Mouse (Mus musculus): ENCODE data around the gene Bhlha15. TPM values are rescaled to one million over a fixed set of nuclear protein-coding genes. Genes with fewer than 3 reads are reported as not detected.

The Bhlha15 gene
- polyA plus RNA-seq, 1 experiment from 2014 or later = 0.09 TPM

DNA sequence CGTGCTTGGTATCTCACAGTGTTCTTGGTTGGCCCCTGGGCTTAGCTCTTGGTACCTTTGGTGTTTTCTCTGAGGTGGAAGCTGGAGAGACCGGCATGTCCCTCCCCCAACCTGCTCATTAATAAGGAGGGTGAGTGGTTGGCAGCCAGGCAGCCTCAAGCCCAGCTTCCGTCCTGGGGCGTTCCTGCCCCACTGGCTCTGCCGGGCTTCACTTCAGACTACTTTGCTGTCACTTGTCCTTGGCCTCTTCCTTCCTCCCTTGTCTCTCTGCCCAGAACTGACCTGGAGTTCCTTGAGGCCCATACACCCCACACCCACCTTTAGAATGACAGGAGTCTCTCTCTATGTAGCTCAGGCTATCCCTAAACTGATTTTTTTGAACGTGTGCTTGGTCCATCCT, 2.6 kb downstream of the Bhlha15 start:
- 73% methylated on average over 6 of the region's 6 CpGs for WGBS
- no peaks in the 10 kb centered on the region for H3K36me3 ChIP-seq
- H3K9me3 ChIP-seq (replicated peaks) = no peaks in the 10 kb centered on the region
- ATAC-seq (replicated peaks; ENCODE audit: insufficient number of reproducible peaks, insufficient read depth, low FRiP score, low read depth) = no peak
- H3K27ac ChIP-seq = no peak overlapping the region
- no peak overlapping the region for H3K4me3 ChIP-seq
- no peak overlapping the region for H3K4me2 ChIP-seq
- H3K4me1 ChIP-seq (replicated peaks) = peaks cover 22% of the 10 kb centered on the region
- no peaks in the 10 kb centered on the region for H3K27me3 ChIP-seq
- H3K9ac ChIP-seq = no peak overlapping the region

- no peaks in the 10 kb centered on the region for H3K27me3 ChIP-seq
- WGBS = 78% methylated on average over 7 of the region's 7 CpGs
- H3K4me1 ChIP-seq (replicated peaks) = peaks cover 16% of the 10 kb centered on the region
- H3K9ac ChIP-seq = no peak overlapping the region
- H3K36me3 ChIP-seq = no peaks in the 10 kb centered on the region
- no peak overlapping the region for H3K4me3 ChIP-seq
- no peak for ATAC-seq (replicated peaks; ENCODE audit: insufficient number of reproducible peaks, insufficient read depth, low FRiP score, low read depth)
- H3K4me2 ChIP-seq = no peak overlapping the region
- no peak overlapping the region for H3K27ac ChIP-seq
- H3K9me3 ChIP-seq (replicated peaks) = no peaks in the 10 kb centered on the region
Observed at GRCm38 (mm10) chr5:144194416-144194815, 4.3 kb downstream of the Bhlha15 start.

- 82% methylated on average over 8 of the region's 8 CpGs for WGBS
- ATAC-seq (replicated peaks; ENCODE audit: insufficient number of reproducible peaks, insufficient read depth, low FRiP score, low read depth) = no peak
- no peak overlapping the region for H3K27ac ChIP-seq
Observed at GRCm38 (mm10) chr5:144195567-144195966, 5.5 kb downstream of the Bhlha15 start.

DNA sequence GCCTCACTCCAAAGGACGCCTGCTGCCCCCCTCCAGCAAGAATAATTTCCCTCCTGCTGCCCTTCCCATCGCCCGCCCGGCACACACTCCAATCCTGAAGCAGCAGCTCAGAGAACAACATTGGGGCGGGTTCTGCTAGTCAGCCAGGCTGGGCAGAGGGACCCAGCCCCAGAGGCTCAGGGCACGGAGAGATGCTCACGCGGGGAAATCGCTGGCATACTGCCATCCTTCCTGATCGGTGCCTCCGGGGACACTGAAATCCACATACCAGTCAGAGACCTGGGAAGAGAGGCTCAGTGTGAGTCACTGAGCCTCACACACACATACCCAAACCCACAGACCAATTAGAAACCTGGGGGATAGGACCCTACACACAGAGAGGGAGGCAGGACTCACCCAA, 10.5 kb downstream of the Bhlha15 start:
- Histone ChIP-seq H3K36me3 (peaks cover 24% of the 10 kb centered on the region), H3K27me3 (no peaks in the 10 kb centered on the region), H3K27ac (no peak overlapping the region), H3K4me1 (replicated peaks) (no peaks in the 10 kb centered on the region), H3K9me3 (replicated peaks) (no peaks in the 10 kb centered on the region), H3K4me3 (no peak overlapping the region), H3K9ac (no peak overlapping the region), H3K4me2 (no peak overlapping the region)
- ATAC-seq (replicated peaks; ENCODE audit: insufficient number of reproducible peaks, insufficient read depth, low FRiP score, low read depth) = no peak
- 62% methylated on average over 11 of the region's 11 CpGs for WGBS

More at GRCm38 (mm10) chr5:144195567-144195966, 5.5 kb downstream of the Bhlha15 start:
- Histone ChIP-seq H3K4me1 (replicated peaks) (peaks cover 5% of the 10 kb centered on the region), H3K4me3 (no peak overlapping the region), H3K4me2 (no peak overlapping the region), H3K9me3 (replicated peaks) (no peaks in the 10 kb centered on the region), H3K9ac (no peak overlapping the region), H3K27me3 (no peaks in the 10 kb centered on the region), H3K36me3 (no peaks in the 10 kb centered on the region)

DNA sequence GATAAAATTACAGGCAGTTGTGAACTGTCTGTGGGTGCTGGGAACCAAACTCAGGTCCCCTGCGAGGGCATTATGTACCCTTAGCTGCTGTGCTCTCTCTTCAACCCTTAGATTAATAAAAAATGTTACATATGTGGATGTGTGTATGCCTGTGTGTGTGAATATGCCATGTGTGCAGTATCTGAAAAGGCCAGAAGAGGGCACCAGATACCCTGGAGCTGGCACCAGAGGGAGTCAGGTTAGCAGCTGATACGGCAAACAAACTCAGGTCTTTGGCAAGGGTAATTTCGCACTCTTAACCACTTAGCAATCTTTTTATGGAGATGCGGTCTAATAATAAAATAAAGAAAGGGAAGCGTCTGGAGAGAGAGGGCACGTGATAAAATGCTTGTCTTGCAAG, 12.3 kb downstream of the Bhlha15 start:
- Histone ChIP-seq H3K4me1 (replicated peaks) (no peaks in the 10 kb centered on the region), H3K36me3 (peaks cover 30% of the 10 kb centered on the region), H3K27ac (no peak overlapping the region), H3K27me3 (no peaks in the 10 kb centered on the region), H3K4me2 (no peak overlapping the region), H3K4me3 (no peak overlapping the region), H3K9ac (no peak overlapping the region), H3K9me3 (replicated peaks) (no peaks in the 10 kb centered on the region)
- ATAC-seq (replicated peaks; ENCODE audit: insufficient number of reproducible peaks, insufficient read depth, low FRiP score, low read depth) = no peak
- 89% methylated on average over 6 of the region's 6 CpGs for WGBS

- WGBS = 87% methylated on average over 10 of the region's 10 CpGs
Observed at GRCm38 (mm10) chr5:144203398-144203959, 13.4 kb downstream of the Bhlha15 start.

GRCm38 (mm10) chr5:144204303-144204702, 14.2 kb downstream of the Bhlha15 start:
- H3K4me2 ChIP-seq = no peak overlapping the region
- no peaks in the 10 kb centered on the region for H3K4me1 ChIP-seq (replicated peaks)
- no peak overlapping the region for H3K27ac ChIP-seq
- WGBS = 92% methylated on average over 12 of the region's 12 CpGs
- H3K9me3 ChIP-seq (replicated peaks) = no peaks in the 10 kb centered on the region
- no peak for ATAC-seq (replicated peaks; ENCODE audit: insufficient number of reproducible peaks, insufficient read depth, low FRiP score, low read depth)
- H3K27me3 ChIP-seq = no peaks in the 10 kb centered on the region
- no peak overlapping the region for H3K4me3 ChIP-seq
- H3K36me3 ChIP-seq = peaks cover 38% of the 10 kb centered on the region
- H3K9ac ChIP-seq = no peak overlapping the region

More at GRCm38 (mm10) chr5:144203398-144203959, 13.4 kb downstream of the Bhlha15 start:
- no peak for ATAC-seq (replicated peaks; ENCODE audit: insufficient number of reproducible peaks, insufficient read depth, low FRiP score, low read depth)
- no peaks in the 10 kb centered on the region for H3K9me3 ChIP-seq (replicated peaks)
- H3K9ac ChIP-seq = no peak overlapping the region
- H3K27ac ChIP-seq = no peak overlapping the region
- H3K27me3 ChIP-seq = no peaks in the 10 kb centered on the region
- no peak overlapping the region for H3K4me2 ChIP-seq
- H3K4me1 ChIP-seq (replicated peaks) = no peaks in the 10 kb centered on the region
- peaks cover 38% of the 10 kb centered on the region for H3K36me3 ChIP-seq
- no peak overlapping the region for H3K4me3 ChIP-seq

GRCm38 (mm10) chr5:144204911-144205310, 14.8 kb downstream of the Bhlha15 start:
- no peak overlapping the region for H3K9ac ChIP-seq
- H3K4me2 ChIP-seq = no peak overlapping the region
- H3K4me3 ChIP-seq = no peak overlapping the region
- no peaks in the 10 kb centered on the region for H3K4me1 ChIP-seq (replicated peaks)
- no peak overlapping the region for H3K27ac ChIP-seq
- no peak for ATAC-seq (replicated peaks; ENCODE audit: insufficient number of reproducible peaks, insufficient read depth, low FRiP score, low read depth)
- WGBS = 82% methylated on average over 10 of the region's 10 CpGs
- no peaks in the 10 kb centered on the region for H3K9me3 ChIP-seq (replicated peaks)
- peaks cover 44% of the 10 kb centered on the region for H3K36me3 ChIP-seq
- H3K27me3 ChIP-seq = no peaks in the 10 kb centered on the region

- no peak overlapping the region for H3K4me2 ChIP-seq
- H3K9me3 ChIP-seq (replicated peaks) = no peaks in the 10 kb centered on the region
Observed at GRCm38 (mm10) chr5:144206069-144206468, 16.0 kb downstream of the Bhlha15 start.

DNA sequence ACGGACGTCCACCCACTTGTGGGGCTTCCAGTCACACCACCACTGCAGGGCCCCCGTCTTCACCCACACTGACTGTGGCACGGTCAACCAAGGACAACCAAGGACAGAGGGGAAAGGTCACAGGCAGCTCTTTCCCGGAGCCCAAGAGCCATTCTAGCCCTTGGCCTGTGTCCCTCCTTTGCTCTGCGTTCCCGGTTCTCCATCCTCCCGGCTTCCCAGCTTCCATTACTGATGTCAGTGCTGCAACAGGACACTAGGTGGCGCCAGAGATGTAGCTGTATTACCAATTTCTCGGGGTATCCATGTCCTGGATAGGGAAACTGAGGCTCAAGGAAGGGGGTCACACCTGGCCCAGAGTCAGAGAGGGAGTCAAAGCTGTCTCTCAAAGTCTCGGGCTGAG, 17.4 kb downstream of the Bhlha15 start:
- no peaks in the 10 kb centered on the region for H3K9me3 ChIP-seq (replicated peaks)
- H3K36me3 ChIP-seq = peaks cover 54% of the 10 kb centered on the region
- H3K9ac ChIP-seq = no peak overlapping the region
- H3K27me3 ChIP-seq = no peaks in the 10 kb centered on the region
- H3K4me2 ChIP-seq = no peak overlapping the region
- no peak for ATAC-seq (replicated peaks; ENCODE audit: insufficient number of reproducible peaks, insufficient read depth, low FRiP score, low read depth)
- H3K27ac ChIP-seq = no peak overlapping the region
- 46% methylated on average over 11 of the region's 11 CpGs for WGBS
- H3K4me3 ChIP-seq = no peak overlapping the region
- no peaks in the 10 kb centered on the region for H3K4me1 ChIP-seq (replicated peaks)

More at GRCm38 (mm10) chr5:144206069-144206468, 16.0 kb downstream of the Bhlha15 start:
- Histone ChIP-seq H3K27me3 (no peaks in the 10 kb centered on the region), H3K27ac (no peak overlapping the region), H3K36me3 (peaks cover 54% of the 10 kb centered on the region), H3K4me1 (replicated peaks) (no peaks in the 10 kb centered on the region), H3K9ac (no peak overlapping the region), H3K4me3 (no peak overlapping the region)
- 94% methylated on average over 15 of the region's 15 CpGs for WGBS
- no peak for ATAC-seq (replicated peaks; ENCODE audit: insufficient number of reproducible peaks, insufficient read depth, low FRiP score, low read depth)

- Histone ChIP-seq H3K4me3 (no peak overlapping the region), H3K27me3 (no peaks in the 10 kb centered on the region), H3K9ac (no peak overlapping the region), H3K4me1 (replicated peaks) (no peaks in the 10 kb centered on the region), H3K4me2 (no peak overlapping the region), H3K27ac (no peak overlapping the region), H3K9me3 (replicated peaks) (no peaks in the 10 kb centered on the region), H3K36me3 (peaks cover 34% of the 10 kb centered on the region)
- no peak for ATAC-seq (replicated peaks; ENCODE audit: insufficient number of reproducible peaks, insufficient read depth, low FRiP score, low read depth)
- 28% methylated on average over 7 of the region's 7 CpGs for WGBS
Observed at GRCm38 (mm10) chr5:144214453-144214852, 24.4 kb downstream of the Bhlha15 start.

DNA sequence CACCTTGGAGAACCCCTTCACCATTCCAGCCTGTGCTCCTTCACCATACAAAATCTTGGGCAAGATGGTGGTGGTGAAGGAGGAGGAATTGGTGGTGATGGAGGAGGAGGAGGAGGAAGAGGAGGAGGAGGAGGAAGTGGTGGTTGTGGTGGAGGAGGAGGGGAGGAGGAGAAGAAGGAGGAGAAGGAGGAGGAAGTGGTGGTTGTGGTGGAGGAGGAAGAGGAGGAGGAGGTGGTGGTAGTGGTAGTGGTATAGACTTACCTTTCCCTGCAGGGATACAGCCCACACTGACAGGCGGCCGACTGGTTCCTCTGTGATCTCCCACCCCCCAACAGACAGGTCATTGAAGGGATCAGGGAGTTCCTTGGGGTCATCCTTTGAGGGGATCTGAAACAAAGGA, 25.9 kb downstream of the Bhlha15 start:
- WGBS = 70% methylated on average over 2 of the region's 2 CpGs
- Histone ChIP-seq H3K27ac (no peak overlapping the region), H3K4me2 (no peak overlapping the region), H3K9me3 (replicated peaks) (no peaks in the 10 kb centered on the region), H3K36me3 (peaks cover 21% of the 10 kb centered on the region), H3K4me3 (no peak overlapping the region), H3K27me3 (no peaks in the 10 kb centered on the region), H3K4me1 (replicated peaks) (no peaks in the 10 kb centered on the region), H3K9ac (no peak overlapping the region)
- no peak for ATAC-seq (replicated peaks; ENCODE audit: insufficient number of reproducible peaks, insufficient read depth, low FRiP score, low read depth)

All from heart, embryonic 15.5 days (tissue).